Mouse (Mus musculus) hindbrain, embryonic 12.5 days (tissue): ENCODE measurements around the gene Ptpdc1. TPM values are rescaled to one million over a fixed set of nuclear protein-coding genes. Genes with fewer than 3 reads are reported as not detected.

Source experiments
- ATAC-seq: fragments of 200-750 bp; cut with Nextera tagmentation; 2 replicates; pipeline ENCODE4 v1.8.0; 2017; ENCODE audit warnings: moderate TSS enrichment; ENCODE audit not compliant: low FRiP score
- H3K27ac ChIP-seq: fragments of 300-500 bp; sonication (generic); 2 replicates; pipeline ENCODE4 v1.5.1; 2016; ENCODE audit warnings: mild to moderate bottlenecking
- H3K27me3 ChIP-seq: fragments of 300-500 bp; sonication (generic); 2 replicates; pipeline ENCODE4 v1.6.1; 2016; ENCODE audit warnings: mild to moderate bottlenecking
- H3K36me3 ChIP-seq: fragments of 300-500 bp; sonication (generic); 2 replicates; pipeline ENCODE4 v1.6.1; 2016; ENCODE audit warnings: mild to moderate bottlenecking
- H3K4me1 ChIP-seq: fragments of 300-500 bp; sonication (generic); 2 replicates; pipeline ENCODE4 v1.6.1; 2016
- H3K4me2 ChIP-seq: fragments of 300-500 bp; sonication (generic); replicated peaks from 2 replicates; pipeline ENCODE4 v1.6.1; 2016; ENCODE audit warnings: mild to moderate bottlenecking
- H3K4me3 ChIP-seq: fragments of 300-500 bp; sonication (generic); 2 replicates; pipeline ENCODE4 v1.5.1; 2016; ENCODE audit warnings: mild to moderate bottlenecking
- H3K9ac ChIP-seq: fragments of 300-500 bp; sonication (generic); 2 replicates; pipeline ENCODE4 v1.6.1; 2016; ENCODE audit warnings: mild to moderate bottlenecking, moderate library complexity
- H3K9me3 ChIP-seq: fragments of 300-500 bp; sonication (generic); replicated peaks from 2 replicates; pipeline ENCODE4 v1.6.1; 2016; ENCODE audit warnings: mild to moderate bottlenecking
- WGBS: fragments of 180-500 bp; shearing (Covaris S2); methylation state at CpG from one replicate; pipeline ENCODE4 v1.1.7; 2016; 5-methylcytosine and 5-hydroxymethylcytosine counted together
- polyA plus RNA-seq: library from polyadenylated mRNA; unstranded; fragments of >200 nt; fragmentation: Nextera tagmentation; extraction: Ambion mirVana; gene quantifications from 2 replicates; pipeline ENCODE4 v1.2.1, GENCODE M21; 2016

The Ptpdc1 gene
- polyA plus RNA-seq, 1 experiment from 2014 or later: 20.5 TPM

DNA sequence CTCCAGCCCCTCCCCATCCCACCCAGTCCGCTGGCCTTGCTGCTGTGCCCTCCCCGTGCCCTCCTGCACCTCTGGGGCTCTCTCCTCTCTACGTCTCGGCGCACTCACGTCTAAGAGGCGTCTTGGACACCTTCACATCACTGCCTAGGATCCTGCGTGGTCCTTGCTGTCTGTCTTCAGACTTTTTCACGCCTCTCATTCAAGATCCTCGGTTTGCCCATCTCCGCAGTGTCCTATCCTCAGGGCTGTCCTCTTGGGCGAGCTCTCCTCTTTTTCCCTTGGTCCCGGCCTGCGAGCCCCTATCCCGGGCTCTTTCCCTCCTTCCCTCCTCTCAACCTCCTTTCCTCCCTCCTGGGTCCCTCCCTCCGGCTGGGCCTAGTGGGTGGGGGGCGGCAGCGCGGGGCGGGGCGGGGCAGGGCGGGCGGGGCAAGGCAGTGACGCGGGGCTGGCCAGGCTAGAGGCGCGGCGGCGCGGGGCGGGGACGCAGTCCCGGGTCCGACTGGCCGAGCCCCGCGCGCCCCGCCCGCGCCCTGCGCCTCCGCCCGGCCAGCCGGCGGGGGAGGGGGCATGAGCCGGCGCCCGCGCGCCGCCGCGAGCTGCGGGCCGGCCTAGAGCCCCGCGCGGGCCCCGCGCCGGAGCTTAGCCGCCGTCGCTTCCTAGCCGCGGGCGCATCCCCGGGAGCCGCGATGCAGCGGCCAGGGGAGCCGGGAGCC is 37.1 kb upstream of the Ptpdc1 start, which contains the start of gene Barx1:
Barx1 (plus strand) TSS at position 568 of the 713 bp plus-strand sequence.
- peak; percentile 46; the same call in 1 of the 2 replicates for ATAC-seq
- peak within 1 kb of the TSS; percentile 44 for H3K4me3 ChIP-seq
- no peaks in the 10 kb centered on the region for H3K9me3 ChIP-seq
- peaks cover 31% of the 10 kb centered on the region for H3K4me1 ChIP-seq
- WGBS: 1% methylated on average over 57 of the region's 73 CpGs
- H3K27me3 ChIP-seq: peaks cover 95% of the 10 kb centered on the region
- H3K36me3 ChIP-seq: no peaks in the 10 kb centered on the region
- H3K4me2 ChIP-seq: peak within 1 kb of the TSS; percentile 66
- H3K27ac ChIP-seq: no peak within 1 kb of the TSS
- H3K9ac ChIP-seq: peak within 1 kb of the TSS; percentile 56

DNA sequence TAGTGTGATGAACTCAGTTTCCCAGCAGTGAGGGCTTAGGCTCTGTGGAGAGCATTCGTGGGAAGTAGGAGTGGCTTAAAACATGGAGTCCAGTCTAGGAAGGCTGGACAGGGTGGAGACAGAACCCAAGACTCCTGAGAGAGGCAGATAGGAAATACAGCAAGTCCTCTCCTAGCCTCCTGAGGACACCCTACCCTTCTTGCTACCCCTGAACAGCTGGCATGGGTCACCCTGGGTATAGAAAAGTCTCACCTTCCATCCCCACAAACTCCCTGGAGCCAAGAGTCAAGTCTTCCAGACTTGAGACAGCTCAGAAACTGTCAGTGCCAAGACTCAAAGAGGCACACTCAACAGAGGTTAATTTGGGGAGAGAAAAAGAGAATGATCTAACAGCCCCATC is 36.1 kb upstream of the Ptpdc1 start:
- Histone ChIP-seq H3K27me3 (peaks cover 95% of the 10 kb centered on the region), H3K4me1 (peaks cover 31% of the 10 kb centered on the region), H3K4me2 (no peak overlapping the region), H3K9ac (no peak overlapping the region), H3K4me3 (no peak overlapping the region), H3K36me3 (no peaks in the 10 kb centered on the region), H3K9me3 (no peaks in the 10 kb centered on the region), H3K27ac (no peak overlapping the region)
- no peak for ATAC-seq
- WGBS: 0% methylated on average over 1 of the region's 1 CpGs

DNA sequence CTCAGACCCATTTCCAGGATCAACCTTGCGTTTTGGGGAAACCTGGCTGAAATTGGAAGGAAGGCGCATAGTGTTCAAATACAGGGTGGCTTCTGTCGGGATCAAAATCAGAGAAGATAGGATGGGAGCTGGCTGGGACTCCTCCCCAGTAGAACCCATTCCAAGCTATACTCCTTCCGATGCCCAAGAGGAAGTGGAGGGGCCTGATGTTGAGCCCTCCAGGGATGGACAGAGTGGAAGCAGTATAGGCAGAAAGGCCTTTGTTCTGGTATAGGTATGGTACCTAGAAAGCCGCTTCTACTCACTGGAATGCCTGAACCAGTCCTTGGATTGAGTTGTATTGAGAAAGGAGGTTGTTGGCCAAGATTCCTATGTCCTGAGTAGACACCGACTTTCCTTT is 35.3 kb upstream of the Ptpdc1 start:
- H3K27me3 ChIP-seq: peaks cover 95% of the 10 kb centered on the region
- peaks cover 26% of the 10 kb centered on the region for H3K4me1 ChIP-seq
- no peak for ATAC-seq
- no peaks in the 10 kb centered on the region for H3K36me3 ChIP-seq
- H3K4me3 ChIP-seq: no peak overlapping the region
- 10% methylated on average over 6 of the region's 6 CpGs for WGBS
- H3K9me3 ChIP-seq: no peaks in the 10 kb centered on the region
- no peak overlapping the region for H3K27ac ChIP-seq
- no peak overlapping the region for H3K4me2 ChIP-seq
- no peak overlapping the region for H3K9ac ChIP-seq

DNA sequence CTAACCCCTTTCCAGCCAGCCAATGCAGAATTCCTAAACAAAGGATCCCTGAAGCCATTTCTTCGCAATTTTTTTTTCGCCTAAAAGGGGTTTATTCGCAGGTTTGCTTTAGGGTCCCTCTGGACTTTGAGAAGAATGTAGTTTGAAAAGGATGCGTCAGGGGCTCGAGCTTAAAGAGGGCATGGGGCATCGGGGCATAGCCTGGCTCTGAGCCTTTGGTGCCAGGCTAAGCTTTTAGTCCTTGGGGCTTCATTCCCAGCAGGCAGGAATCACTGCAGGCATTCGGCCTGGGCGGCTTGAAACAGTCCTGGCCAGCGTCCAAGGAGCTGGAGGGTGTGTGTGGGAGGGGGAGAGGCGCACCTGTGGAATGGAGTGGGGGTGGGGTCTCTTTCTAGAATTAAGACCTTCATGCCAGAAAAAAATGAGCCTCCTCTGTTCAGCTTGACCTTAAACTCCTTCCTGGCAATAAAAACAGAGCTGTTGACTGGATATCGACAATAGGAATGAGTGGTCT is 34.8 kb upstream of the Ptpdc1 start:
- H3K36me3 ChIP-seq: no peaks in the 10 kb centered on the region
- H3K27ac ChIP-seq: no peak overlapping the region
- ATAC-seq: no peak
- no peak overlapping the region for H3K4me3 ChIP-seq
- peaks cover 93% of the 10 kb centered on the region for H3K27me3 ChIP-seq
- no peaks in the 10 kb centered on the region for H3K9me3 ChIP-seq
- H3K9ac ChIP-seq: no peak overlapping the region
- H3K4me1 ChIP-seq: peaks cover 24% of the 10 kb centered on the region; the same call in 1 of the 2 replicates
- no peak overlapping the region for H3K4me2 ChIP-seq
- WGBS: 3% methylated on average over 11 of the region's 11 CpGs

DNA sequence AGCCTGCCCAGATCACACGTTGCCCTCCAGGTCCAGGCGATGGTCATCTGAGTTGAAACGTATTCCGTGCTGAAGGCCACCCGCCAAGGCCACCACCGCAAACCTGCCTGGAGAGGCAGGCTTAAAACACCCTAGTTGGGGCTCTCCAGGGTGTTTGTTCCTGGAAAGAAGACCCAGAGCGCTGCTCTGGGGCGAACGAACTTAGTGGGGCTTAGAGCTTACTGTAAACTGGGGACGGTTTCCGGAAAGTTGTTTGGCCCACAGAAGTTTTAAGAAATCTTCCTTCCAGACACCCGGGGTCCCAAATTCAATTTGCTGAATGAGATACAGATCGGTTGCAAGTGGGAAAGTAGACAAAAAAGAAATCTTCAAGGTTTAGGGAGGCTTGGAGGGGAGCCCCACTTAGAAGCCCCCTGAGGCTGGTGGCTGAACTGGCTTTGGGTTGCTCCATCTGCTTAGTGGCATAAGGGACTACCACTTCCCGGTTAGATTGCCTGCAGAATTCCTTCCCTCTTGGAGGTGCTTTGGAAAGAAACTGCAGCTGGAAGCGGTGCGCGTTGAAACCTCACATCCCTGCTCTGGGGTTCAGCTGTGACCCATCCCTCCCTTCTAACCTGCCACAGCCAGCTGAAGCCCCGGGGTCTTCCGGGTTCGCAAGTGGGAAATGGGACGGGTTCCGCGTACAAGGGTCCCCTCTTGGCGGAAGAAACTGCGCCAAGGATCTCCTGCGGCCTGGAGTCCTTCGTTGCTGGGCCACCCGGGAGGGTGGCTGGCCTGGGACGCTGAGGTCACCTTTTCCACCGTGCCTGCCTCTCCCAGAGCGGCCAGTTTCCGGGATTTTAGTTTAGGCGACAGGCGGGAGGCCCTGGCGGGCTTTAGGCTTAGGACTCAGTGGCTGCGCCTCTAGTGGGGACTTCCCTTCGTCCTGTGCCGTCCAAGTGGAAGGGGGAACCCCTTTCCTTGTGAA is 34.1 kb upstream of the Ptpdc1 start:
- Histone ChIP-seq H3K27ac (no peak overlapping the region), H3K4me3 (no peak overlapping the region), H3K27me3 (peaks cover 93% of the 10 kb centered on the region), H3K9ac (no peak overlapping the region), H3K4me1 (peaks cover 20% of the 10 kb centered on the region; the same call in 1 of the 2 replicates), H3K9me3 (no peaks in the 10 kb centered on the region), H3K4me2 (peak overlapping the region; percentile 31), H3K36me3 (no peaks in the 10 kb centered on the region)
- 2% methylated on average over 38 of the region's 38 CpGs for WGBS
- ATAC-seq: no peak

DNA sequence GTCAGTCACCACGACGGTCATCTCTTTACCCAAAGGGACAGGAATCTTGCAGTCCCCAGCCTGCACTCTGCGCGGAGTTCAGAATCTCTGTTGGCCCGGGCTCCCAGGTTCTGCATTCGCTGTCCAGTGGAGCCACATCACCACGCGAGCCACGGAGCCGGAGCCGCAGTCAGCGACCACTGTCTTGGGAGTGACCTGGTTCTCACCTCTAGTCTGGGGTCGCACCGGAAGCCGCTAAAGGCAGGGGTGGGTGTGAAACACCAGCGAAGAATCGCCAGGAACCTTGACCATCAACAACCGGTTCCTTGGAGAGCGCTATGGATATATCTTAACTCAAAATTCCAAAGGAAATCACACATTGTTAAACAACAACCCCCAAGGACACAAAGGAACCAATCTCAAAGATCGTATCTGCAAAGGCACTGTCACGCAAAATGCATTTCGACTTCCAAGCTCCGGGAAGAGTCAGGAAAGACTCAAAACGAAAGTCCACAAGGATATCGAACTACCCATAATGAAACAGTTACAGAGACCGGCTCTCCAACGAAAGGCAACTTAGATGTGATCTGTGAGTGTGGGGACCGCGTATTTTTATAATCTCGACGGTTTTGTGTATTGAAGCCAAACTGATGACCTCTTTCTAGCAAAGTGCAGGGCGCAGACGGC is 33.3 kb upstream of the Ptpdc1 start:
- Histone ChIP-seq H3K4me1 (peaks cover 20% of the 10 kb centered on the region; the same call in 1 of the 2 replicates), H3K27ac (no peak overlapping the region), H3K27me3 (peaks cover 90% of the 10 kb centered on the region), H3K36me3 (no peaks in the 10 kb centered on the region), H3K9ac (no peak overlapping the region), H3K4me3 (no peak overlapping the region), H3K4me2 (no peak overlapping the region), H3K9me3 (no peaks in the 10 kb centered on the region)
- WGBS: under 1% methylated on average over 33 of the region's 33 CpGs
- ATAC-seq: no peak

DNA sequence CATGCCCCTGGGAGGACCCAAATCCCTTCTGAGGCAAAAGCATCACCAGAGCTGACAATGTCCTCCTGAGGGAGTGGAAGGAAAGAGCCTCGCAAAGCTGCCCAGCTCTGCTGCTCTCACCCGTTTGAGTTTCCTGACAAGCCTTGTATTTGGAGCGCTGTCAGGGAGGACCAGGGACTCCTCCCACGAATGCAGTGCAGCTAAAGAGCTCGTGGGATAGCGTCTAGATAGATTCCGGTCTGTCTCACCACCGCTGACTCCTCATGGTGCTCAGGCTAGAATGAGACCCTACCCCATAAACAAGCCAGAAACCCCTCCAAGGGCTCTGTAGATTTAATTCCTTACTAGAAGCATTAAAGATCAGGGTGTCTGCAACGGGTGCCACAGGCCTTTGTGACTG is 32.3 kb upstream of the Ptpdc1 start:
- 2% methylated on average over 9 of the region's 9 CpGs for WGBS

DNA sequence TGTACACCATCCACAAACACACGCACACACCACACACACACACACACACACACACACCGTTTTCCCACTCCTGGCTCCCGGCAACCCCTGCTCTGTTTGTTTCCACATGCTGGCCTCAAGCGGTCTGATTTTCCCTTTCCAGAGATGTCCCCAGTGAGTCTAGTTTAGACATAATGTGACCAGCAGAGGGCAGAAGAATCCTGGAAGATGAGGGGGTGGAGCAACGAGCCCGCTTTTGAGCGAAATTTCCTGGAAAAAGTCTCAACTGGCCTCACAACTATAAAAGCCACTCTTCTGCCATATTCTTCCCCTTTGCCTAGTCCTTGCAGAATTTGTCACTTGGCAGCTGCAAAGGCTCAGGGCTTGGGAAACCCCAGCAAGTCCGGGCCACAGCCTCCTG is 30.2 kb upstream of the Ptpdc1 start:
- H3K4me2 ChIP-seq: peak overlapping the region; percentile 30
- WGBS: 3% methylated on average over 8 of the region's 8 CpGs
- H3K27ac ChIP-seq: no peak overlapping the region
- no peaks in the 10 kb centered on the region for H3K9me3 ChIP-seq
- no peak overlapping the region for H3K9ac ChIP-seq
- H3K36me3 ChIP-seq: no peaks in the 10 kb centered on the region
- H3K4me3 ChIP-seq: no peak overlapping the region
- H3K27me3 ChIP-seq: peaks cover 72% of the 10 kb centered on the region
- 0 out of 2 replicates have a peak, but pooled peaks have one; percentile 36 for ATAC-seq
- H3K4me1 ChIP-seq: 0 out of 2 replicates have a peak, but pooled peaks cover 5% of the 10 kb centered on the region

More for the DNA sequence above, 32.3 kb upstream of the Ptpdc1 start:
- no peak for ATAC-seq
- Histone ChIP-seq H3K4me1 (peaks cover 10% of the 10 kb centered on the region; the same call in 1 of the 2 replicates), H3K9ac (no peak overlapping the region), H3K27ac (no peak overlapping the region), H3K36me3 (no peaks in the 10 kb centered on the region), H3K27me3 (peaks cover 91% of the 10 kb centered on the region), H3K4me2 (no peak overlapping the region), H3K4me3 (no peak overlapping the region), H3K9me3 (no peaks in the 10 kb centered on the region)

DNA sequence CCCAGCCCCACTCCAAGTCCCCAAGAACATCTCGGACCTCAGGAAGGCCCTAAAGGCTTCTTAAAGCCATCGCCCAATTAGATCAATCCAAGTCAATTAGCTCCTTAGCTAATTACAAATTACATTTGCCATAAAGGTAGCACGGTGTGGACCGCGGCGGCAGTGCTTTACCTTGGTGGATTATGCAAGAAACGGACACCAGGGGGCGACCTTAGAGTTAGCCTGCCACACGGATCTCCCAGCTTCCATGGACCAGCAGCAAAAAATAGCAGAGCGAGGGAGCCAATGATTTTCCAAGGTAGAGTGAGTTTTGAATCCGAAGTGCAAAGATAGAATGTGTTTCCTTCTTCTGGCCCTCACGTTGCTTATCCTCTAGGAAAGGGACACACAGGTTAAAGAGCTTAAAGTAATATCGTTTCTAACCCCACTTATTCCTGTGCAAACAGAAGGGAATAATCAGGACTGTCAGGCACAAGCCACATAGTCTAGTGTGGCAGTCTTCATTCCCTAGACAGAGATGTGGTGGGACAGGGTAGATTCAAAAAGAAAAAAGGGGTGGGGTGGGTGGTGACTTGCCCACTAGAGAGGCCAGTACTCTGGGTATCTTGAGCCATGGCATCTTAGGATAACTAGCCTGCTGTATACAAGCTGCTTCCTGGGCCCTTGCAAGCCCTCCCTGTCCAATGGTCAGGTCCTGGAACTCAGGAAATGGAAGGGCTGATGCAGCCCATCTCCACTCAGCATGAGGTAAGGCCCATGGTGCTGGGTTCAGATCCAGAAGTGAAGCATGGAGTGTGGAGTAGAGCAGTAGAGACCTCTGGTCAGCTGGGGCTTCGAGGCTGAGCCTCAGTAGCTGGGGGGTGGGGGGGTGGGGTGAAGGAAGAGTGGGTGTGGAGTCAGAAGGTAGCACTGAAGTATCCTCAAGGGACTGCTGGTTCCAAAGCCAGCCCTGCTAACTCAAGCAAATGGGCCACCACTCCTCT is 28.6 kb upstream of the Ptpdc1 start:
- ATAC-seq: peak; percentile 72
- WGBS: 9% methylated on average over 14 of the region's 14 CpGs

DNA sequence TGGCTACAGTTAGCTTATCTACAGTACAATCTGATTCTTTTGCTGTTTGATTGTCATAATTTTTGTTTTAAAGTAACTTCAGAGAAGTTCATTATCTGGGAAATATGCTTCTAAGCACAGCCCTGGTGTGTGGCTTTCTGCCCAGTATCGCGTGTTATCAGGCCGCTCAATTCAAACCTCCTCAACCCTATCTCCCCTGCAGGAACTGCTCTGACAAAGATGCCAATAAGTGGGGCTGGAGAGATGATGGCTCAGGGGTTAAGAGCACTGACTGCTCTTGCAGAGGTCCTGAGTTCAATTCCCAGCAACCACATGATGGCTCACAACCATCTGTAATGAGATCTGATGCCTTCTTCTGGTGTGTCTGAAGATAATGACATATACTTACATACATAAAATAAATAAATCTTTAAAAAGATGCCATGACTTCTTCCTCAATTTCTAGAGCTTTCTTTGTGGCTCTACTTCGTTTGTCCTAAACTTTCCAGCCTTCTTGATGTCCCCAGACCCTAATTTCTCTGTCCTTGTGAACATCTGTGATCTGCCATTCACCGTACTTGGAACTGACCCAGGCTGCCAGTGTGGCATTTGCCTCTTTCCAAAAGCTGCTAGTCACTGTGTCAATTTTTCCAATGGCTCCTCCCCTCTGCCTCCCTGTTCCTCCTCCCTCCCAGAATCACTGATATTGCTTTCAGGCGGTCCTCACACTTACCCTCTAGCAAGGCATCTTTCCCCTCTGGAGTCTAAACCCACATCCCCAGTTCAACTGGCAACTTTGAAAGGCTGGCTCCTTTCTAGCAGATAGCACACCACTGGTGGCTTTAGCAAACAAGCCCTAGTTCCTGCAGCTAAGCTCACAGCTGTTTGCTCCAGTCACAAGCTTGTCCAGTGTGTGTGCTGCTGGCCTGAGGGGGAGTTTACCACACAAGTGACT is 25.9 kb upstream of the Ptpdc1 start:
- 68% methylated on average over 6 of the region's 6 CpGs for WGBS
- Histone ChIP-seq H3K9me3 (no peaks in the 10 kb centered on the region), H3K4me1 (no peaks in the 10 kb centered on the region), H3K27ac (no peak overlapping the region), H3K4me3 (no peak overlapping the region), H3K9ac (no peak overlapping the region), H3K36me3 (no peaks in the 10 kb centered on the region), H3K4me2 (no peak overlapping the region), H3K27me3 (peaks cover 33% of the 10 kb centered on the region)
- no peak for ATAC-seq

More for the DNA sequence above, 28.6 kb upstream of the Ptpdc1 start:
- Histone ChIP-seq H3K9me3 (no peaks in the 10 kb centered on the region), H3K9ac (no peak overlapping the region), H3K27me3 (peaks cover 56% of the 10 kb centered on the region), H3K36me3 (no peaks in the 10 kb centered on the region), H3K4me3 (no peak overlapping the region), H3K4me2 (no peak overlapping the region), H3K27ac (no peak overlapping the region), H3K4me1 (no peaks in the 10 kb centered on the region)
